Mouse (Mus musculus): ENCODE measurements around the gene Fmnl2. TPM values are rescaled to one million over a fixed set of nuclear protein-coding genes. Genes with fewer than 3 reads are reported as not detected.
A peak's percentile ranks its signal among the peaks of the same experiment; 100 is the strongest.

The Fmnl2 gene
- polyA plus RNA-seq, 2 experiments, result 12.6 to 27.2 TPM

GRCm38 (mm10) chr2:52858529-52859465 is 1.1 kb downstream of the Fmnl2 start:
- ATAC-seq (ENCODE audit: low FRiP score, low read depth) (peak; percentile 27), DNase-seq (ENCODE audit: low spot score) (peak; percentile 57)
- H3K36me3 ChIP-seq (ENCODE audit: control insufficient read depth, insufficient read depth, low read length), result no peaks in the 10 kb centered on the region
- H3K27ac ChIP-seq (replicated peaks; ENCODE audit: low read depth, low read length), result peak overlapping the region; percentile 89
- peaks cover 33% of the 10 kb centered on the region for H3K4me1 ChIP-seq (ENCODE audit: control insufficient read depth, insufficient read depth, low read length)
- H3K9ac ChIP-seq (ENCODE audit: low read depth, low read length, severe bottlenecking), result peak overlapping the region; percentile 91
- H3K4me2 ChIP-seq (replicated peaks; ENCODE audit: low read depth, low read length, severe bottlenecking), result peak overlapping the region; percentile 72
- no peak for TF ChIP-seq POLR2A (IDR thresholded peaks at IDR 0.05; ENCODE audit: borderline replicate concordance, extremely low read depth, insufficient read depth, insufficient read length)
- 3% methylated on average over 46 of the region's 46 CpGs for WGBS
- H3K4me3 ChIP-seq (replicated peaks; ENCODE audit: low read length), result peak overlapping the region; percentile 93
- no peaks in the 10 kb centered on the region for H3K27me3 ChIP-seq (ENCODE audit: control insufficient read depth, insufficient read depth, low read length)
- no peaks in the 10 kb centered on the region for H3K9me3 ChIP-seq (ENCODE audit: control insufficient read depth, low read length)

GRCm38 (mm10) chr2:52859466-52859840 is 1.8 kb downstream of the Fmnl2 start:
- ATAC-seq (ENCODE audit: low FRiP score, low read depth) (no peak), DNase-seq (ENCODE audit: low spot score) (no peak)
- H3K9ac ChIP-seq (ENCODE audit: low read depth, low read length, severe bottlenecking), result peak overlapping the region; percentile 91
- H3K36me3 ChIP-seq (ENCODE audit: control insufficient read depth, insufficient read depth, low read length), result no peaks in the 10 kb centered on the region
- H3K4me1 ChIP-seq (ENCODE audit: control insufficient read depth, insufficient read depth, low read length), result peaks cover 33% of the 10 kb centered on the region
- no peaks in the 10 kb centered on the region for H3K27me3 ChIP-seq (ENCODE audit: control insufficient read depth, insufficient read depth, low read length)
- peak overlapping the region; percentile 89 for H3K27ac ChIP-seq (replicated peaks; ENCODE audit: low read depth, low read length)
- 9% methylated on average over 7 of the region's 7 CpGs for WGBS
- peak overlapping the region; percentile 72 for H3K4me2 ChIP-seq (replicated peaks; ENCODE audit: low read depth, low read length, severe bottlenecking)
- no peaks in the 10 kb centered on the region for H3K9me3 ChIP-seq (ENCODE audit: control insufficient read depth, low read length)
- no peak for TF ChIP-seq POLR2A (IDR thresholded peaks at IDR 0.05; ENCODE audit: borderline replicate concordance, extremely low read depth, insufficient read depth, insufficient read length)
- H3K4me3 ChIP-seq (replicated peaks; ENCODE audit: low read length), result peak overlapping the region; percentile 93

DNA sequence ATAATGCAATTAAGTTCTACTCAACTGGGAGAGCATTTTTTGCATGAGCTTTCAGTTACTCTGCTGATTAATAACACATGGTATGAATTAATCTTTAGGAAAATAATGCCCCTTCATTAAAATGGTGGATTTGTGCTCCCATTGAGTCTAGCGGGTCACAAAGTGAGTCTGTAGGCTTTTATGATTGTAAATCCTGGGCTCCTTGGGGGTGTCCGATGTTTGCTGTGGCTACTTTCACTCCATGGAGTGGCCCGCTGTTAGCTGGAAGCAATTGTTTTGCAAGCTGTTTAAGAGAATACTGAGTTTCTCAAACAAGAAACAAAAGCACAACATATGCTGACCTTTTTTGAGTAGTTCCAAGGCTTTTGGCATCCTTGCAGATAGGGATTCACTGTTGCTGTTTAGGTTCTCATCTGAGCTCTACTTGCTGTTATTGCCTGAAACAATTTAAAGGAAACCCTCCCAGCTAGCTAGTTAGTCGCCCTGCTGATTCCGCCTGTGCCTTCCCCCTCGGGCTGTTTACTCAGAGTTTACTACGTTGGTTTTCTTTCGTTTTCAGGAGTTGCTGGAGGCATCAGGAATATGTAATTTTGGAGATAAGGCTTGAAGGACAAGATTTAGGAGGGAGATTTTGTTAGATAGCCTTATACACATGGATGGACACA is 2.6 kb downstream of the Fmnl2 start:
- Histone ChIP-seq H3K27me3 (ENCODE audit: control insufficient read depth, insufficient read depth, low read length) (no peaks in the 10 kb centered on the region), H3K36me3 (ENCODE audit: control insufficient read depth, insufficient read depth, low read length) (no peaks in the 10 kb centered on the region), H3K9ac (ENCODE audit: low read depth, low read length, severe bottlenecking) (peak overlapping the region; percentile 91), H3K9me3 (ENCODE audit: control insufficient read depth, low read length) (no peaks in the 10 kb centered on the region), H3K27ac (replicated peaks; ENCODE audit: low read depth, low read length) (peak overlapping the region; percentile 89), H3K4me1 (ENCODE audit: control insufficient read depth, insufficient read depth, low read length) (peaks cover 33% of the 10 kb centered on the region), H3K4me3 (replicated peaks; ENCODE audit: low read length) (peak overlapping the region; percentile 93), H3K4me2 (replicated peaks; ENCODE audit: low read depth, low read length, severe bottlenecking) (peak overlapping the region; percentile 72)
- TF ChIP-seq POLR2A (IDR thresholded peaks at IDR 0.05; ENCODE audit: borderline replicate concordance, extremely low read depth, insufficient read depth, insufficient read length), result no peak
- DNase-seq (ENCODE audit: low spot score) (no peak), ATAC-seq (ENCODE audit: low FRiP score, low read depth) (no peak)
- WGBS, result 8% methylated on average over 8 of the region's 8 CpGs

- Histone ChIP-seq H3K27ac (replicated peaks; ENCODE audit: low read depth, low read length) (no peak overlapping the region), H3K4me1 (ENCODE audit: control insufficient read depth, insufficient read depth, low read length) (peaks cover 33% of the 10 kb centered on the region), H3K4me2 (replicated peaks; ENCODE audit: low read depth, low read length, severe bottlenecking) (no peak overlapping the region), H3K9ac (ENCODE audit: low read depth, low read length, severe bottlenecking) (no peak overlapping the region), H3K4me3 (replicated peaks; ENCODE audit: low read length) (no peak overlapping the region), H3K27me3 (ENCODE audit: control insufficient read depth, insufficient read depth, low read length) (no peaks in the 10 kb centered on the region), H3K9me3 (ENCODE audit: control insufficient read depth, low read length) (no peaks in the 10 kb centered on the region), H3K36me3 (ENCODE audit: control insufficient read depth, insufficient read depth, low read length) (no peaks in the 10 kb centered on the region)
- WGBS, result 87% methylated on average over 9 of the region's 9 CpGs
- ATAC-seq (ENCODE audit: low FRiP score, low read depth) (no peak), DNase-seq (ENCODE audit: low spot score) (no peak)
- TF ChIP-seq POLR2A (IDR thresholded peaks at IDR 0.05; ENCODE audit: borderline replicate concordance, extremely low read depth, insufficient read depth, insufficient read length), result no peak
These were observed 4.5 kb downstream of the Fmnl2 start for GRCm38 (mm10) chr2:52862046-52862759.

DNA sequence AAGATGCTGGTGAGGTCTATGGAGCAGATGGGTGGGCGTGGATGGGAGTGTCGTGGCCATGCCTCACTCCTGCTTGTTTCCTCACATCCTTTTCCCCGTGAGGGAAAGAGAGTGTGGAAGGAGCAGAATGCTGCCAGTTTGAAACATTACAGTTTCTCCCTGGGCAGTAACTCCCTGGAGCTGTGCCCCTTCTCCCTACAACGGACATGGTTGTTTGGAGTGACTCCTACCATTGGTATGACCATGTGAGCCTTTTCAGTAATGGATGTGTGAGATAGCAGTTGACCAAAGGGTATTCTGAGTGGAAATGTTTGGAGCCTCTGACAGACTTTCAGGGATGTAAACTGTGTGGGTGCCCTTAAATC is 5.1 kb downstream of the Fmnl2 start:
- H3K27me3 ChIP-seq (ENCODE audit: control insufficient read depth, insufficient read depth, low read length), result no peaks in the 10 kb centered on the region
- TF ChIP-seq POLR2A (IDR thresholded peaks at IDR 0.05; ENCODE audit: borderline replicate concordance, extremely low read depth, insufficient read depth, insufficient read length), result no peak
- ATAC-seq (ENCODE audit: low FRiP score, low read depth) (no peak), DNase-seq (ENCODE audit: low spot score) (no peak)
- H3K36me3 ChIP-seq (ENCODE audit: control insufficient read depth, insufficient read depth, low read length), result 0 out of 2 replicates have a peak, but pooled peaks cover 2% of the 10 kb centered on the region
- peaks cover 33% of the 10 kb centered on the region for H3K4me1 ChIP-seq (ENCODE audit: control insufficient read depth, insufficient read depth, low read length)
- no peaks in the 10 kb centered on the region for H3K9me3 ChIP-seq (ENCODE audit: control insufficient read depth, low read length)
- H3K4me3 ChIP-seq (replicated peaks; ENCODE audit: low read length), result no peak overlapping the region
- H3K9ac ChIP-seq (ENCODE audit: low read depth, low read length, severe bottlenecking), result no peak overlapping the region
- no peak overlapping the region for H3K4me2 ChIP-seq (replicated peaks; ENCODE audit: low read depth, low read length, severe bottlenecking)
- H3K27ac ChIP-seq (replicated peaks; ENCODE audit: low read depth, low read length), result no peak overlapping the region
- WGBS, result 86% methylated on average over 4 of the region's 4 CpGs

Data from limb, embryonic 14.5 days (tissue).